Mouse (Mus musculus): ENCODE measurements at regions not wholly inside any gene's neighbourhood (a gene's known extent, or its start where the extent isn't known, plus 50 kb on each side); places are given as distances from the start of the nearest gene placed in this dataset.

DNA sequence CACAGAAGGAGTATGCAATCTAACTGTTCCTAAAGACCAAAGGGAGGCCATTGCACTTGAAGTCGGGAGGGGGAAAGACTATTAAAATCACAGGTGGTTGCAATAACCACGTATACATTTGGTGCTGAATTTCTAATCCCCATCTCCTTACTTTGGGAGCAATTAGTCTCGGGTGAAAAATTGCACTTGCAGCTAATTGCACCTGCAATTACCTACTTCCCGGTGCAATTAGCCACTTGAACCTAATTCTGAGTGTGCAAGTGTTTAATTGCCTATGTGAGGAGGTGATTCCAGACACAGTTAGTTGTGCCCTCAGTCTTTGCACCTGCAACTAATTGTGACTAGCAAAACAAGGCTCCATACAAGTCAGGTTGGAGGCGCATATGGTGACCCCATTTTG is 442.1 kb upstream of the Smim15 start:
- TF ChIP-seq POLR2A (IDR thresholded peaks at IDR 0.05; ENCODE audit: insufficient read depth, low read depth, low read length) = no peak
- no peak for TF ChIP-seq CTCF (IDR thresholded peaks at IDR 0.05; ENCODE audit: insufficient read depth, low read depth, low read length)
- peaks cover 14% of the 10 kb centered on the region for H3K4me1 ChIP-seq (ENCODE audit: control insufficient read depth, insufficient read depth, low read length)
- no peak overlapping the region for H3K27ac ChIP-seq (ENCODE audit: insufficient read depth, low read depth, low read length)
- H3K4me3 ChIP-seq (ENCODE audit: insufficient read depth, low read depth, low read length) = no peak overlapping the region
- WGBS = 78% methylated on average over 5 of the region's 5 CpGs

DNA sequence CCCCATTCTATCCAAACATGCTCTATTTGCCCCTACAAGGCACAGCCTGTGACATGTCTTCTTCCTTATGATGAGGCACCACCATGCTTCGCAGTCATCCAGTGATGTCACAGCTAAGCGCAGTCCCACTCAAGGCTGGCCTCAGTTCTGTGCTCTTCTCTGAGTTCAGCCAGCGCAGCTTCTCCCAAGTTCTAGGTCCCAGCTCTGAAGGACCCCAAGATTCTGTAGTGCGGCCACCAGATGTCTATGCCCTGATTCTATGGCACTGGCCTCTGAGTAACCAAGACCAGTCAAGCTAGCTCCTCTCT is 443.2 kb upstream of the Smim15 start:
- Histone ChIP-seq H3K4me1 (ENCODE audit: control insufficient read depth, insufficient read depth, low read length) (peaks cover 14% of the 10 kb centered on the region), H3K27ac (ENCODE audit: insufficient read depth, low read depth, low read length) (0 out of 2 replicates have a peak overlapping the region, but pooled peaks have one; percentile 5), H3K4me3 (ENCODE audit: insufficient read depth, low read depth, low read length) (0 out of 2 replicates have a peak overlapping the region, but pooled peaks have one; percentile 16)
- TF ChIP-seq POLR2A (IDR thresholded peaks at IDR 0.05; ENCODE audit: insufficient read depth, low read depth, low read length) = no peak
- TF ChIP-seq CTCF (IDR thresholded peaks at IDR 0.05; ENCODE audit: insufficient read depth, low read depth, low read length) = no peak
- 84% methylated on average over 4 of the region's 4 CpGs for WGBS

GRCm38 (mm10) chr13:107600331-107601131 is 443.7 kb upstream of the Smim15 start:
- WGBS = 41% methylated on average over 22 of the region's 22 CpGs

DNA sequence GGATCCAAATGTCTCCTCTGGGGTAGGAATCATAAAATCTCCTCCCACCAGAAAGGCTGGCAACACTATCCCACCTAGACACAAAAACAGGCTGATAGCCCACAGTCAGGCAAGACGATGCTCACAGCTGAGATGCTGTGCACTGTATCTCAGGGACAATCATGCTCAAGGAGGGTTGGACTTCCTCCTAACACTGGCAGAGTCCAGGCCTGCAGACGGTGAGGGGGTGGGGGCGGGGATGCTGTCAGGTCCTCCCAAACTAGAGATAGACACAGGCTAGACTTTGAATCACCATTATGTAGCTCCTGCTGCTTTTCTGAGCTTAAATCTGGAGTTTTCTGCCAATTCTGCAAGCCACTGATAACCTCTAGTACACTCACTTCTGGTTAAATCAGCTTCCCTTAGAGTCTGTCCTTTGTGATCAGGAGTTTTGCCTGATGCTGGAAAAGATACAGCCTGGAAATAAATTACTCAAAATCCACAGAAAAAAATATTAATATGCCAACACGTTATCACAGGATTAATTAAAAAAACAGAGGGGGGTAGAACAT is 445.1 kb upstream of the Smim15 start:
- Histone ChIP-seq H3K4me3 (ENCODE audit: insufficient read depth, low read depth, low read length) (no peak overlapping the region), H3K4me1 (ENCODE audit: control insufficient read depth, insufficient read depth, low read length) (peaks cover 14% of the 10 kb centered on the region), H3K27ac (ENCODE audit: insufficient read depth, low read depth, low read length) (no peak overlapping the region)
- 63% methylated on average over 4 of the region's 4 CpGs for WGBS
- TF ChIP-seq POLR2A (IDR thresholded peaks at IDR 0.05; ENCODE audit: insufficient read depth, low read depth, low read length) (no peak), CTCF (IDR thresholded peaks at IDR 0.05; ENCODE audit: insufficient read depth, low read depth, low read length) (no peak)

More at GRCm38 (mm10) chr13:107600331-107601131, 443.7 kb upstream of the Smim15 start:
- Histone ChIP-seq H3K27ac (ENCODE audit: insufficient read depth, low read depth, low read length) (0 out of 2 replicates have a peak overlapping the region, but pooled peaks have one; percentile 45), H3K4me3 (ENCODE audit: insufficient read depth, low read depth, low read length) (peak overlapping the region; percentile 16; the same call in 1 of the 2 replicates), H3K4me1 (ENCODE audit: control insufficient read depth, insufficient read depth, low read length) (peaks cover 14% of the 10 kb centered on the region)
- TF ChIP-seq POLR2A (IDR thresholded peaks at IDR 0.05; ENCODE audit: insufficient read depth, low read depth, low read length) = no peak
- TF ChIP-seq CTCF (IDR thresholded peaks at IDR 0.05; ENCODE audit: insufficient read depth, low read depth, low read length) = no peak

DNA sequence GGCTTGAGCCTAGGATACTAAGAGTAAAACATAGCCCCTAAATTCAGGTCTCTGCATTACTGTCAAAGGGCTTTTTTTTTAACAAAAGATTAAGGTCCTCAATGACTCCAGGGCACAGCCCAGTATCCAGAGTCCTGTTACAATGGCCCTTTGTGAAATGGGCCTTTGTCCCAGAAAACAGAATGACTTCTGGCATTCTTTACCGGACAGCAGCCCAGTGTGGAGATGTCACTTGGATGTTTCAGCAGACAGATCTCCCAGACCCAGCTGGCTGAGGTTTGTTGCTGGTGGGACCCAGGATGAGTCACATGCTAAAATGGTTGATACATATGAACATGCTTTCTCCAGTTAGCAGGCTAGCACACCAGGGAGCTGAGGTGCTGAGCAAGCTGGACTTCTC is 445.9 kb upstream of the Smim15 start:
- H3K4me3 ChIP-seq (ENCODE audit: insufficient read depth, low read depth, low read length) = no peak overlapping the region
- WGBS = 60% methylated on average over 1 of the region's 1 CpGs
- TF ChIP-seq CTCF (IDR thresholded peaks at IDR 0.05; ENCODE audit: insufficient read depth, low read depth, low read length) (no peak), POLR2A (IDR thresholded peaks at IDR 0.05; ENCODE audit: insufficient read depth, low read depth, low read length) (no peak)

DNA sequence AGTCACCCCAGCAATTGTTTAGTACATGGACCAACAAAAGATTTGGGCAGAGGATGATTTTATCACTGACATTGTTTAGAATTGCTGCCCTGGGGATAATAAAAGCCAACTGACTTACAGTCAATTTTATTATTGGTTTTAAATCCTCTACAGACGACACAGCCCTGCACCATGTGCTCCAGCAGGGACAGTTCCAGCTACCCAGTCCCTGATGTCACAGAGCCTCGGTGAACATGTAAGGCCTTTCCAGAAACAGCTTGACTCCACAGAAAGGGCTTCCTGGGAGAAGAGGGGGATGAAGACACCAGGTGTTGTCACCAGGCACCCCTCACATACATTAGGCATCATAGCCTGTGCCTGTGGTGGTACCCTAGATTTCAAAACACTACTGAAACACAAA is 447.0 kb upstream of the Smim15 start:
- Histone ChIP-seq H3K27ac (ENCODE audit: insufficient read depth, low read depth, low read length) (no peak overlapping the region), H3K4me3 (ENCODE audit: insufficient read depth, low read depth, low read length) (no peak overlapping the region), H3K4me1 (ENCODE audit: control insufficient read depth, insufficient read depth, low read length) (peaks cover 14% of the 10 kb centered on the region)
- no peak for TF ChIP-seq POLR2A (IDR thresholded peaks at IDR 0.05; ENCODE audit: insufficient read depth, low read depth, low read length)
- no peak for TF ChIP-seq CTCF (IDR thresholded peaks at IDR 0.05; ENCODE audit: insufficient read depth, low read depth, low read length)
- WGBS = 88% methylated on average over 2 of the region's 2 CpGs

More for the DNA sequence above, 445.9 kb upstream of the Smim15 start:
- Histone ChIP-seq H3K27ac (ENCODE audit: insufficient read depth, low read depth, low read length) (no peak overlapping the region), H3K4me1 (ENCODE audit: control insufficient read depth, insufficient read depth, low read length) (peaks cover 14% of the 10 kb centered on the region)

GRCm38 (mm10) chr13:107596183-107596582 is 448.1 kb upstream of the Smim15 start:
- Histone ChIP-seq H3K4me3 (ENCODE audit: insufficient read depth, low read depth, low read length) (no peak overlapping the region), H3K27ac (ENCODE audit: insufficient read depth, low read depth, low read length) (no peak overlapping the region), H3K4me1 (ENCODE audit: control insufficient read depth, insufficient read depth, low read length) (peaks cover 13% of the 10 kb centered on the region)
- WGBS = 90% methylated on average over 2 of the region's 2 CpGs
- TF ChIP-seq CTCF (IDR thresholded peaks at IDR 0.05; ENCODE audit: insufficient read depth, low read depth, low read length) (no peak), POLR2A (IDR thresholded peaks at IDR 0.05; ENCODE audit: insufficient read depth, low read depth, low read length) (no peak)

DNA sequence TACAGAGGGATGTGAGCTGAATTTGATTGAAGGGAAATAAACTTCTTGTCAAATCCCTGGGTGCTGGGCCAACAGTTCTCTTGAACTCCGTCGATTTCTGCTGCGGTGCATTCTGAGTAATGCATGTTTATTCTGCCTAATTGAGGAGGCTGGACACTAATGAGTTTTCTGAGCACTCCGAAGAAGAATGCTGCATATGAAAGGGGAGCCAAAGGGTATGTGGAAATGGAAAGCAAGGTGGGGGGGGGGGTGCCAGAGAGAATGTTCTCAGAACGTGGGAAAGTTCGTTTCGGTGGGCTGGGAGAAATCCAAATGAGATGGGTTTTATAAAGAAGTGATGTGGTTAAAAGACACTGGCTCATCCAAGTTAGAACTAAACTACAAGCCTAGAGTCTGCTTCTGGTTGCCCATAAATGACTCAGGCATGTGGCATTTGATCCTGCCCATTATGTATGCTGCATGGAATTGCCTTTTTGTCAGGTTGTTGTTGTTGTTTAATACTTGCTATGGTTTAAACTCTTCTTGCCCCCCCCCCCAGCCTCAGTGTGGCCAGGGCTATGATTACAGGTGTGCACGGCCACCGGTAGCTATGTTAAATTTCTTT is 455.7 kb upstream of the Smim15 start:
- WGBS = 41% methylated on average over 9 of the region's 9 CpGs
- peaks cover 7% of the 10 kb centered on the region for H3K4me1 ChIP-seq (ENCODE audit: control insufficient read depth, insufficient read depth, low read length)
- no peak overlapping the region for H3K4me3 ChIP-seq (ENCODE audit: insufficient read depth, low read depth, low read length)
- 0 out of 2 replicates have a peak overlapping the region, but pooled peaks have one; percentile 13 for H3K27ac ChIP-seq (ENCODE audit: insufficient read depth, low read depth, low read length)
- no peak for TF ChIP-seq CTCF (IDR thresholded peaks at IDR 0.05; ENCODE audit: insufficient read depth, low read depth, low read length)
- no peak for TF ChIP-seq POLR2A (IDR thresholded peaks at IDR 0.05; ENCODE audit: insufficient read depth, low read depth, low read length)

GRCm38 (mm10) chr13:107587678-107588077 is 456.6 kb upstream of the Smim15 start:
- TF ChIP-seq CTCF (IDR thresholded peaks at IDR 0.05; ENCODE audit: insufficient read depth, low read depth, low read length) (no peak), POLR2A (IDR thresholded peaks at IDR 0.05; ENCODE audit: insufficient read depth, low read depth, low read length) (no peak)
- Histone ChIP-seq H3K4me1 (ENCODE audit: control insufficient read depth, insufficient read depth, low read length) (peaks cover 7% of the 10 kb centered on the region), H3K27ac (ENCODE audit: insufficient read depth, low read depth, low read length) (peak overlapping the region; percentile 69; the same call in 1 of the 2 replicates), H3K4me3 (ENCODE audit: insufficient read depth, low read depth, low read length) (no peak overlapping the region)
- 49% methylated on average over 8 of the region's 8 CpGs for WGBS
